Mouse (Mus musculus) lung, embryonic 16.5 days (tissue): ENCODE data around the gene Dusp6. TPM values are rescaled to one million over a fixed set of nuclear protein-coding genes. Genes with fewer than 3 reads are reported as not detected.

Experiments used
- ATAC-seq: fragments of 200-750 bp; cut with Nextera tagmentation; 2 replicates; pipeline ENCODE4 v1.8.0; 2017; ENCODE audit warnings: low read depth, mild to moderate bottlenecking, moderate library complexity
- H3K27ac ChIP-seq: fragments of 300-500 bp; sonication (generic); 2 replicates; pipeline ENCODE4 v1.5.1; 2014; ENCODE audit warnings: mild to moderate bottlenecking, control low read depth, low read length
- H3K27me3 ChIP-seq: fragments of 300-500 bp; sonication (generic); 2 replicates; pipeline ENCODE4 v1.6.1; 2014; ENCODE audit warnings: low read depth, low read length, mixed read lengths; ENCODE audit not compliant: control insufficient read depth, insufficient read depth
- H3K36me3 ChIP-seq: fragments of 300-500 bp; sonication (generic); 2 replicates; pipeline ENCODE4 v1.6.1; 2014; ENCODE audit warnings: low read length; ENCODE audit not compliant: control insufficient read depth, insufficient read depth
- H3K4me1 ChIP-seq: fragments of 300-500 bp; sonication (generic); replicated peaks from 2 replicates; pipeline ENCODE4 v1.6.1; 2014; ENCODE audit warnings: low read length, mixed read lengths; ENCODE audit not compliant: control insufficient read depth, insufficient read depth
- H3K4me2 ChIP-seq: fragments of 300-500 bp; sonication (generic); 2 replicates; pipeline ENCODE4 v1.6.1; 2014; ENCODE audit warnings: low read depth, low read length, control low read depth
- H3K4me3 ChIP-seq: fragments of 300-500 bp; sonication (generic); 2 replicates; pipeline ENCODE4 v1.5.1; 2014; ENCODE audit warnings: mild to moderate bottlenecking, low read length, control low read depth
- H3K9ac ChIP-seq: fragments of 300-500 bp; sonication (generic); 2 replicates; pipeline ENCODE4 v1.6.1; 2014; ENCODE audit warnings: low read length, control low read depth
- H3K9me3 ChIP-seq: fragments of 300-500 bp; sonication (generic); 2 replicates; pipeline ENCODE4 v1.6.1; 2016; ENCODE audit warnings: low read length; ENCODE audit not compliant: control insufficient read depth
- WGBS: fragments of 180-500 bp; shearing (Covaris S2); extraction: QIAGEN DNeasy Blood & Tissue Kit; methylation state at CpG from one replicate; pipeline ENCODE4 v1.1.7; 2014; 5-methylcytosine and 5-hydroxymethylcytosine counted together
- polyA plus RNA-seq: library from polyadenylated mRNA; unstranded; fragments of >200 nt; fragmentation: Nextera tagmentation; extraction: Ambion mirVana; gene quantifications from 2 replicates; pipeline ENCODE4 v1.2.1, GENCODE M21; 2015

Dusp6 gene
- polyA plus RNA-seq, 1 experiment from 2014 or later: 80.3 TPM

- Histone ChIP-seq H3K9me3 (no peaks in the 10 kb centered on the region), H3K4me2 (no peak overlapping the region), H3K4me3 (no peak overlapping the region), H3K27me3 (no peaks in the 10 kb centered on the region), H3K27ac (peak overlapping the region; percentile 62), H3K9ac (no peak overlapping the region), H3K4me1 (peaks cover 30% of the 10 kb centered on the region), H3K36me3 (no peaks in the 10 kb centered on the region)
- no peak for ATAC-seq
- 59% methylated on average over 10 of the region's 10 CpGs for WGBS
Observed at GRCm38 (mm10) chr10:99242721-99243120, 20.3 kb upstream of the Dusp6 start.

GRCm38 (mm10) chr10:99243907-99244489 lies 19.0 kb upstream of the Dusp6 start:
- no peaks in the 10 kb centered on the region for H3K36me3 ChIP-seq
- no peak overlapping the region for H3K4me3 ChIP-seq
- H3K4me1 ChIP-seq: peaks cover 30% of the 10 kb centered on the region
- no peak overlapping the region for H3K4me2 ChIP-seq
- H3K27me3 ChIP-seq: no peaks in the 10 kb centered on the region
- ATAC-seq: peak; percentile 61
- H3K27ac ChIP-seq: peak overlapping the region; percentile 4
- H3K9me3 ChIP-seq: no peaks in the 10 kb centered on the region
- no peak overlapping the region for H3K9ac ChIP-seq
- WGBS: 52% methylated on average over 5 of the region's 5 CpGs

- no peak overlapping the region for H3K9ac ChIP-seq
- peak overlapping the region; percentile 66 for H3K27ac ChIP-seq
- H3K27me3 ChIP-seq: no peaks in the 10 kb centered on the region
- H3K9me3 ChIP-seq: no peaks in the 10 kb centered on the region
- H3K4me2 ChIP-seq: no peak overlapping the region
- 11% methylated on average over 7 of the region's 7 CpGs for WGBS
- H3K4me1 ChIP-seq: peaks cover 30% of the 10 kb centered on the region
- H3K4me3 ChIP-seq: no peak overlapping the region
- ATAC-seq: no peak
- no peaks in the 10 kb centered on the region for H3K36me3 ChIP-seq
Observed at GRCm38 (mm10) chr10:99244655-99245260, 18.3 kb upstream of the Dusp6 start.

- H3K4me2 ChIP-seq: no peak overlapping the region
- no peak overlapping the region for H3K4me3 ChIP-seq
- no peak overlapping the region for H3K27ac ChIP-seq
- 68% methylated on average over 20 of the region's 20 CpGs for WGBS
- no peaks in the 10 kb centered on the region for H3K36me3 ChIP-seq
- peaks cover 23% of the 10 kb centered on the region for H3K4me1 ChIP-seq
- no peaks in the 10 kb centered on the region for H3K27me3 ChIP-seq
- no peak overlapping the region for H3K9ac ChIP-seq
- H3K9me3 ChIP-seq: no peaks in the 10 kb centered on the region
- no peak for ATAC-seq
Observed at GRCm38 (mm10) chr10:99246797-99247508, 16.1 kb upstream of the Dusp6 start.

- H3K27ac ChIP-seq: no peak overlapping the region
- peak overlapping the region; percentile 19 for H3K4me2 ChIP-seq
- H3K4me3 ChIP-seq: no peak overlapping the region
- WGBS: 46% methylated on average over 11 of the region's 11 CpGs
- H3K9me3 ChIP-seq: no peaks in the 10 kb centered on the region
- H3K27me3 ChIP-seq: no peaks in the 10 kb centered on the region
- H3K4me1 ChIP-seq: 0 out of 2 replicates have a peak, but pooled peaks cover 2% of the 10 kb centered on the region
- no peak overlapping the region for H3K9ac ChIP-seq
- no peaks in the 10 kb centered on the region for H3K36me3 ChIP-seq
- no peak for ATAC-seq
Observed at GRCm38 (mm10) chr10:99250874-99251281, 12.2 kb upstream of the Dusp6 start.

- 0 out of 2 replicates have a peak, but pooled peaks cover 5% of the 10 kb centered on the region for H3K4me1 ChIP-seq
- no peak overlapping the region for H3K27ac ChIP-seq
- H3K4me2 ChIP-seq: no peak overlapping the region
- no peak overlapping the region for H3K9ac ChIP-seq
- no peaks in the 10 kb centered on the region for H3K27me3 ChIP-seq
- no peak for ATAC-seq
- H3K36me3 ChIP-seq: no peaks in the 10 kb centered on the region
- H3K4me3 ChIP-seq: no peak overlapping the region
- 82% methylated on average over 2 of the region's 2 CpGs for WGBS
- H3K9me3 ChIP-seq: no peaks in the 10 kb centered on the region
Observed at GRCm38 (mm10) chr10:99253412-99253811, 9.6 kb upstream of the Dusp6 start.

- Histone ChIP-seq H3K4me2 (no peak overlapping the region), H3K9me3 (no peaks in the 10 kb centered on the region), H3K9ac (no peak overlapping the region), H3K4me3 (no peak overlapping the region), H3K4me1 (peaks cover 11% of the 10 kb centered on the region; the same call in 1 of the 2 replicates), H3K27me3 (no peaks in the 10 kb centered on the region), H3K27ac (no peak overlapping the region), H3K36me3 (no peaks in the 10 kb centered on the region)
- ATAC-seq: no peak
- 60% methylated on average over 10 of the region's 10 CpGs for whole genome bisulfite sequencing
Observed at GRCm38 (mm10) chr10:99255830-99256570, 7.0 kb upstream of the Dusp6 start.

GRCm38 (mm10) chr10:99257531-99257930 lies 5.5 kb upstream of the Dusp6 start:
- WGBS: 70% methylated on average over 5 of the region's 5 CpGs
- H3K9ac ChIP-seq: no peak overlapping the region
- ATAC-seq: no peak
- H3K27ac ChIP-seq: no peak overlapping the region
- no peaks in the 10 kb centered on the region for H3K27me3 ChIP-seq
- H3K9me3 ChIP-seq: no peaks in the 10 kb centered on the region
- no peak overlapping the region for H3K4me3 ChIP-seq
- no peaks in the 10 kb centered on the region for H3K36me3 ChIP-seq
- peaks cover 11% of the 10 kb centered on the region; the same call in 1 of the 2 replicates for H3K4me1 ChIP-seq
- no peak overlapping the region for H3K4me2 ChIP-seq

- WGBS: 79% methylated on average over 8 of the region's 8 CpGs
- no peak overlapping the region for H3K9ac ChIP-seq
- no peaks in the 10 kb centered on the region for H3K27me3 ChIP-seq
- no peaks in the 10 kb centered on the region for H3K36me3 ChIP-seq
- no peaks in the 10 kb centered on the region for H3K9me3 ChIP-seq
- no peak for ATAC-seq
- peaks cover 11% of the 10 kb centered on the region; the same call in 1 of the 2 replicates for H3K4me1 ChIP-seq
- no peak overlapping the region for H3K27ac ChIP-seq
- no peak overlapping the region for H3K4me3 ChIP-seq
- no peak overlapping the region for H3K4me2 ChIP-seq
Observed at GRCm38 (mm10) chr10:99259840-99260239, 3.2 kb upstream of the Dusp6 start.
